Mouse (Mus musculus): ENCODE data around the gene Mcm3ap. TPM values are rescaled to one million over a fixed set of nuclear protein-coding genes. Genes with fewer than 3 reads are reported as not detected.

The Mcm3ap gene
- total RNA-seq (2014; fragmentation: Nextera tagmentation) (60.1 and 94.2 TPM in 2 replicates), total RNA-seq (2017) (63.5 and 87.7 TPM in 2 replicates)

GRCm38 (mm10) chr10:76468203-76469162 is at the start of gene Mcm3ap, which contains the start of gene Ybey:
Gene Mcm3ap (plus strand): TSS chr10:76468927.
Gene Ybey (minus strand): TSS chr10:76469114.
- peak; percentile 96 for ATAC-seq (replicated peaks; ENCODE audit: low FRiP score, low TSS enrichment, poor library complexity, severe bottlenecking)

GRCm38 (mm10) chr10:76425674-76426073 is 43.1 kb upstream of the Mcm3ap start:
- ATAC-seq (replicated peaks; ENCODE audit: low FRiP score, low TSS enrichment, poor library complexity, severe bottlenecking): no peak

- ATAC-seq (replicated peaks; ENCODE audit: low FRiP score, low TSS enrichment, poor library complexity, severe bottlenecking): no peak
These were observed 34.8 kb upstream of the Mcm3ap start for GRCm38 (mm10) chr10:76433925-76434324.

DNA sequence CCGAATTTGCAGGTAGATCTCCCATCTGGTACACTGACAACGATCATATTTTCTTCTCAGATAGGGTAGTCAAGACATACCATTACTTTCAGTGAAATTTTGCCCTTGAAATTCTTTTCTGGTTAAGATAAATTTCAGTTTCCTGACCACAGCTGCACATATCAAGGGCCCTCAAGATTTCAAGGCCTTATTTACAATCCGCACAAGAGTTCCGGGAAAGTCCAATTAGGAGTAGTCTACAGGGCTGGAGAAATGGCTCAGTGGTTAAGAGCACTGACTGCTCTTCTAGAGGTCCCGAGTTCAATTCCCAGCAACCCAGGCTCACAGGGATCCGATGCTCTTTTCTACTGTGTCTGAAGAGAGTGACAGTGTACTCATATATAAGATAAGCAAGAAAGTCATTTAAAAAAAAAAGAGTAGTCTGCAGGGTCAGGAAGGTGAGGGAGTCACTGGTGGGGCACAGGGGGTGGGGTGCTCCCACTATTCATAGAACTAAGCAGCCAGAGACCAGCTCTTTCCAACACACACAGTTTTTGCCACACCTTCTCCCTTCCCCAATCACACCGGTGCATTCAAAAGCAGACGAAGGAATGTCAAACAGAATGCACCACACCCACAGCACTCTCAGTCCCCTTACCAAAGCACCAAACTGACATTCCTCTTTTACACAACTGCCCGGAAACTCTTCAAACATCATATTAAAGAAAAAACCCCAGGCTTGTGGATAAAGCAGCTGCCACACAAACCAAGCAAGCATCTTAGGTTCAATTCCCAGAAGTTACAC is 29.4 kb upstream of the Mcm3ap start:
- no peak for ATAC-seq (replicated peaks; ENCODE audit: low FRiP score, low TSS enrichment, poor library complexity, severe bottlenecking)

DNA sequence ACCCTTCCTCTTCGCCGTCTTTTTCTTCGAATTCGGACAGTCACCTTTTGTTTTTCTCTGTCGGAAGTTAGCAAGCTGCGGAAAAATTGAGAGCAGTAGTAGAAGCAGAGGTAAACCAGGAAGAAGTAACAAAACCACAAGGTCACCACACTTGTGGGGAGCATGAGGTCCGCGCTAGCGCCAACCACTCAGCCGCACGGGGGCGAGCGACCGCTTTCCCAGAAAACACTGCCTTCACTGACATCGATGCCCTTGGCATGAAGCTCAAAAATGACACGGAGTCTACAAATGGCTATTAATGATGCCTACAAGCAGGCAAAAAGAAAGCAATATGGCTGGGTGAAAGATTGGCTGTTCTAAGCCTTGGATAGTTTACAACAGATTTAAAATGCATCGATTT is 28.4 kb upstream of the Mcm3ap start, which contains the start of gene AC141477.1:
TSS of gene AC141477.1 (minus strand) at position 164 of the 400 bp plus-strand sequence.
- ATAC-seq (replicated peaks; ENCODE audit: low FRiP score, low TSS enrichment, poor library complexity, severe bottlenecking): no peak

- ATAC-seq (replicated peaks; ENCODE audit: low FRiP score, low TSS enrichment, poor library complexity, severe bottlenecking): peak; percentile 93
These were observed 26.3 kb upstream of the Mcm3ap start, which contains the start of gene Pcnt for GRCm38 (mm10) chr10:76442178-76443088. Gene Pcnt (minus strand): TSS chr10:76442786.

DNA sequence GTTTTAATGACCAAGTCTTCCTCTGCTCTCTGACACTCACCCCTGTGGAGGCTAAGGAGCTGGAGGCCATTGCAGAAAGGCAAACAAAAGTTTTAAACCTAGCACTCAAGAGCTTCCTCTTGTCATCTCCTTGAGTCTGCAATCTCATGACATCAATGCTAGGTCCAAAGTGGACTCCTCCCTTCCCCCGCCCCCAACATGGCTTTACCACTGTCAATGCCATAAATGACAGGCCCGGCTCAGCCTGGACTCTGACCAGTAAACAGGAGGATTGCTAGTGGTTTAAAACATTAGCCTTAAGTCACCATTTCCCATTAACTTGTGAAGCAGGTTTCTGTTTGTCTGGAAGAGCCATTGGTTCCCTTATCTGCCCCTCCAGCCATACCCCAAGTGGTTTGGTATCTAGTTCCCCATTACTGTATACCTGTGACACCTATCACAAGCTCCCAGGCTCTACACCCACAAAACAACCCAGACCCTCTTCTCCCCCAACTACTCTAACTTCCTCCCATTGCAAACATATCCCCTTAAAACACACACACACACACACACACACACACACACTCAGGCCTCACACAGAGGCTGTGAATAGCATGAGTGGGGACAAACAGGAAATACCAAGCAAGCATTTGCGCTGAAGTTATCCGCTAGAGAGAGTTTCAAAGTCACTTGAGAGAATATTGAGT is 22.6 kb upstream of the Mcm3ap start:
- ATAC-seq (replicated peaks; ENCODE audit: low FRiP score, low TSS enrichment, poor library complexity, severe bottlenecking): no peak

DNA sequence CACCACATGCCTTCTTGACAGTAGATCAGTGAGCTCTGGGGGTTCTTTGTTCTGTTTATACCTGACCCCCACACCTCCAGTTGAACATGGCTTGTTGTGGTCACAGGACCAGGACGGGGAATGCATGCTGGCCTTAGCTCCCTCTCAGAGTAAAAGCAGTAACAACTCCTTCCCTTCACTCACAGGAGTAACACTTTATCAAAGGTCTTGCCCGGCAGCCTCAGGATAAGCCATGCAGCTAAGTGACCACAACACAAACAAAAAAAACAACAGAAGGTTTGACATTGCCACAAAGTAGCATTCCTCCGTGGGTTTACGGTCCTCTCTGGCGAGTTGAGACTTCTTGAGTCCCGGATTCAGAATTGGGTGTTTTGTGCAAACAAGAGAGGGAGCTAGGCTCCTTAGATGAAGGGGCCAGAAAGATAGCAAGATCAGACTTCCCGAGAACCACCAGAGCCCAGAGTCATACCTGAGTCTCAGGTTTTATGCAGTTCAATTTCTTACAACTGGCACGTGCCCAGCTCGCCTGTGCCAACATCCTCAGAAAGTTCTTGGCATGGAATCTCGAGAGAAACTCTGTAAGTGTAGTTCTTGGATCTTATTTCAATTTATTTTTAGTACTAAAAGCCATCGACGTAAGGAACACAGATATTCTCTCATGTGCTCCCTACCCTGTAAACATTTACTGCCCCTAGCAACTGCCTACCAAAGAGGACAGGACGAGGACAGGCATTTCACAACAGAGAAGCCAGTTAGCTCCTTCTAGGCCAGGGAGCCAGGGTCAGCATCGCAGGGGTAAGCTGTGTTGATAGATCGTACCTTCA is 21.1 kb upstream of the Mcm3ap start:
- ATAC-seq (replicated peaks; ENCODE audit: low FRiP score, low TSS enrichment, poor library complexity, severe bottlenecking): no peak

DNA sequence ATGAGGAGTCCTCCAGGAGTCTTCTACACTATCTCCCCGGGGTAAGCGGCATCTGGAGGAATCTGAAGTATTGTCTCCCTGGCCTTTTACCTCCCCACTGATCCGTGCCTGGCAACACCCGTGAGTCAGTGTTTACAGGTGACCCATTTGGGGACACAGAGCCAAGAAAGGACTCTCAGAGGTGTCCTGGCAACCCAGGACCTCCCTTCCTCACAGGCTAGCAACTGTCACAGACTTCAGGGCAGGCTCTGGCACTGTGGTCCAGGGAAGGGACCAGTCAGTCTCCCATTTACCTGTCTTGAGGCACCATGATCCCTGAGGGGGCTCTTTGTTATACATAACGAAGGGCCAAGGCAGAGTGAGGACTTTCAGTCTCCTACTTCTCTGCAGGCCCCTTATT is 19.9 kb upstream of the Mcm3ap start, which contains the start of gene 2610028H24Rik:
TSS of gene 2610028H24Rik (plus strand) at position 231 of the 400 bp plus-strand sequence.
- no peak for ATAC-seq (replicated peaks; ENCODE audit: low FRiP score, low TSS enrichment, poor library complexity, severe bottlenecking)

GRCm38 (mm10) chr10:76455289-76455688 is 13.4 kb upstream of the Mcm3ap start:
- ATAC-seq (replicated peaks; ENCODE audit: low FRiP score, low TSS enrichment, poor library complexity, severe bottlenecking): peak; percentile 73

DNA sequence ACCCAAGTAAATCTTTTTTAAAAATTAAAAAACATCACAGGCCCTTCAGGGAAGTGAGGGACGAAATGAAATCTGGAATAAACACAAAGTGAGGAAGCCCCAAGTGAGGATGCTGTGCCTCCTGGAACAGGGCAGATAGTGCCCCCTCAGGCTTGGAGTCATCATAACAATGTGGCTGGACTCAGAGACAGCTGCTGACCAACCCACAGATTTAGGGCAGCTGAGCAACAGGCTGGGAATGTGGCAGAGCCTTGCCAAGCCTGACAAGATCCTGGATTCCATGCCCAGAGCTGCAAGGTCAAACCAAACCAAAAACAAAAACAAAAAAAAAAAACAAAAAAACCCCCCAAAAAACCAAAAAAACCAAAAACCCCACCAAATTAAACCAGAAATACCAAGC is 7.5 kb upstream of the Mcm3ap start:
- no peak for ATAC-seq (replicated peaks; ENCODE audit: low FRiP score, low TSS enrichment, poor library complexity, severe bottlenecking)

GRCm38 (mm10) chr10:76462312-76462711 is 6.4 kb upstream of the Mcm3ap start:
- ATAC-seq (replicated peaks; ENCODE audit: low FRiP score, low TSS enrichment, poor library complexity, severe bottlenecking): no peak

GRCm38 (mm10) chr10:76462721-76463120 is 6.0 kb upstream of the Mcm3ap start:
- ATAC-seq (replicated peaks; ENCODE audit: low FRiP score, low TSS enrichment, poor library complexity, severe bottlenecking): no peak

- ATAC-seq (replicated peaks; ENCODE audit: low FRiP score, low TSS enrichment, poor library complexity, severe bottlenecking): no peak
These were observed 5.0 kb downstream of the Mcm3ap start for GRCm38 (mm10) chr10:76473759-76474158.

GRCm38 (mm10) chr10:76480851-76481250 is 12.1 kb downstream of the Mcm3ap start:
- ATAC-seq (replicated peaks; ENCODE audit: low FRiP score, low TSS enrichment, poor library complexity, severe bottlenecking): no peak

- ATAC-seq (replicated peaks; ENCODE audit: low FRiP score, low TSS enrichment, poor library complexity, severe bottlenecking): no peak
These were observed 12.8 kb downstream of the Mcm3ap start for GRCm38 (mm10) chr10:76481480-76481879.

DNA sequence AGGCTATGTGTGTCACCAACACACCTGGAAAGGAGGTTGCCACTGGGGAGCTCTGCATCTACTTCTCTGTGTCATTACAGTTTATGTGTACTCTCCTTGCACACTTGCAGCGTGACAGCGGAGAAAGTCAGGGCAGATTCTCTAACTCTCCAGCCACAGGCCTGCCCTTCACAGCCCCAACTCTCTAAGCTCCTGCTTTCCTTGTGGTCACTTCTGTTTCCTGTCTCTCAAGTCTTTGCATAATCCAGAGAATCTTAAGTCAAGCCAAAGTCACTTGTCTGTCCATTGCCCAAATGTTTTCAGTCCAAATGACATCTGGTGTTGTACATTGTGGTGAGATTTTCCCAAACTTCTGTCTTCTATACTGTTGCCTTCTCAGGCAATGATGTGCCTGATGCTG is 17.6 kb downstream of the Mcm3ap start:
- ATAC-seq (replicated peaks; ENCODE audit: low FRiP score, low TSS enrichment, poor library complexity, severe bottlenecking): no peak

GRCm38 (mm10) chr10:76488265-76488664 is 19.5 kb downstream of the Mcm3ap start:
- ATAC-seq (replicated peaks; ENCODE audit: low FRiP score, low TSS enrichment, poor library complexity, severe bottlenecking): peak; percentile 62
